Mouse (Mus musculus) left cerebral cortex, adult 2 months (tissue): ENCODE results near the gene Acadvl. TPM values are rescaled to one million over a fixed set of nuclear protein-coding genes. Genes with fewer than 3 reads are reported as not detected.
A peak's percentile ranks its signal among the peaks of the same experiment; 100 is the strongest.

Experiments
- DNase-seq, 2 experiments: peaks; one replicate each; pipeline ENCODE4 v3.0.0; 2021 to 2022; ENCODE audit warnings: low spot score in 2 of 2, mixed read lengths in 1 of 2; ENCODE audit errors: extremely low spot score in 1 of 2
- H3K27ac ChIP-seq: fragments of 200-600 bp; 2 replicates; pipeline ENCODE4 v1.8.1; 2022
- H3K4me3 ChIP-seq: fragments of 200-600 bp; 2 replicates; pipeline ENCODE4 v1.8.1; 2022
- CTCF ChIP-seq: fragments of 200-600 bp; IDR thresholded peaks from 2 replicates; pipeline ENCODE4 v1.8.1; 2022; ENCODE audit warnings: antibody characterized with exemption, mild to moderate bottlenecking, moderate library complexity
- intact Hi-C: fragments of 180-260 bp; cut with DNase I; formaldehyde crosslinking; loops from one replicate; pipeline ENCODE4 v1.15.1; 2025
- microRNA-seq, 2 experiments: library from miRNA; unstranded; fragments of <30 nt; microRNA quantifications; one replicate each; pipeline ENCODE4 v1.2.0; 2021
- total RNA-seq, 2 experiments: library from RNA; stranded (reverse); gene quantifications; 2 replicates each; pipeline ENCODE4 v1.2.3; 2021

Gene Acadvl
- total RNA-seq, 2 experiments from 2014 or later, result 59.4 to 62.5 TPM

GRCm38 (mm10) chr11:69966860-69967517 is 48.2 kb downstream of the Acadvl start:
- intact Hi-C loops, result no loop called here
- H3K27ac ChIP-seq, result no peak overlapping the region
- H3K4me3 ChIP-seq, result no peak overlapping the region
- no peak for DNase-seq
- no peak for TF ChIP-seq CTCF

GRCm38 (mm10) chr11:69966006-69966859 is 49.0 kb downstream of the Acadvl start:
- TF ChIP-seq CTCF, result no peak
- intact Hi-C loops, result no loop called here
- Histone ChIP-seq H3K4me3 (peak overlapping the region; percentile 16; the same call in 1 of the 2 replicates), H3K27ac (no peak overlapping the region)
- DNase-seq, result no peak

- intact Hi-C loops, result no loop called here
- no peak overlapping the region for H3K4me3 ChIP-seq
- no peak overlapping the region for H3K27ac ChIP-seq
- no peak for TF ChIP-seq CTCF
- DNase-seq, result no peak
Observed at GRCm38 (mm10) chr11:69965271-69966005, 49.8 kb downstream of the Acadvl start.

GRCm38 (mm10) chr11:69964650-69965270 is 50.5 kb downstream of the Acadvl start, which contains the start of gene Cldn7:
TSS of gene Cldn7 (plus strand) at chr11:69964779.
- no peak for DNase-seq
- no peak for TF ChIP-seq CTCF
- Histone ChIP-seq H3K27ac (no peak within 1 kb of the TSS), H3K4me3 (no peak within 1 kb of the TSS)
- intact Hi-C loops, result no loop called here

GRCm38 (mm10) chr11:69961841-69962240 is 53.4 kb downstream of the Acadvl start:
- H3K4me3 ChIP-seq, result no peak overlapping the region
- intact Hi-C loops, result no loop called here
- H3K27ac ChIP-seq, result no peak overlapping the region
- DNase-seq, result no peak
- no peak for TF ChIP-seq CTCF

GRCm38 (mm10) chr11:69960616-69961015 is 54.6 kb downstream of the Acadvl start:
- Histone ChIP-seq H3K4me3 (no peak overlapping the region), H3K27ac (no peak overlapping the region)
- no peak for DNase-seq
- TF ChIP-seq CTCF, result peak; percentile 21
- intact Hi-C loops, result no loop called here

Small RNA genes lying within 50 kb of the gene (microRNA-seq; reads per million reads assigned to microRNA genes)
- gene Gm44349 (0 to 1.2 reads per million in 2 experiments), gene Mir324 (7,710 to 8,291 reads per million in 2 experiments)

Other genes with a start within 250 kb of the Acadvl start
- gene Zbtb4, start 249.5 kb downstream of the Acadvl start, total RNA-seq, result 100 to 1,000 TPM; 134 to 167 TPM
- gene Chrnb1, start 219.5 kb downstream of the Acadvl start, total RNA-seq, result 1 to 10 TPM; 1.0 to 1.4 TPM
- gene Fgf11, start 213.6 kb downstream of the Acadvl start, total RNA-seq, result 10 to 100 TPM; 15.9 to 19.8 TPM
- under 1 TPM in 1 of 2 experiments, not detected in 1; 0.23 TPM for gene Tmem102, start 209.8 kb downstream of the Acadvl start, total RNA-seq
- gene Gm39566, start 200.1 kb downstream of the Acadvl start, total RNA-seq, result not detected
- not detected for gene Spem2, start 196.9 kb downstream of the Acadvl start, total RNA-seq
- under 1 TPM; 0.34 to 0.44 TPM for gene Spem1, start 193.2 kb downstream of the Acadvl start, total RNA-seq
- 100 to 1,000 TPM; 236 to 243 TPM for gene Nlgn2, start 177.6 kb downstream of the Acadvl start, total RNA-seq
- gene Tmem256, start 176.9 kb downstream of the Acadvl start, total RNA-seq, result 100 to 1,000 TPM; 113 to 126 TPM
- 10 to 100 TPM; 19.5 to 22.5 TPM for gene Plscr3, start 169.0 kb downstream of the Acadvl start, total RNA-seq
- under 1 TPM in 1 of 2 experiments, not detected in 1; 0.20 TPM for gene Tnk1, start 156.7 kb downstream of the Acadvl start, total RNA-seq
- not detected for gene Tmem95, start 137.4 kb downstream of the Acadvl start, total RNA-seq
- gene Kctd11, start 134.0 kb downstream of the Acadvl start, total RNA-seq, result 1 to 10 TPM; 1.3 to 1.5 TPM
- not detected for gene Acap1, start 119.9 kb downstream of the Acadvl start, total RNA-seq
- under 1 TPM; 0.23 to 0.87 TPM for gene 2810408A11Rik, start 114.4 kb downstream of the Acadvl start, total RNA-seq
- 100 to 1,000 TPM; 121 to 124 TPM for gene Neurl4, start 114.3 kb downstream of the Acadvl start, total RNA-seq
- 10 to 100 TPM; 31.0 to 31.7 TPM for gene Gps2, start 101.5 kb downstream of the Acadvl start, total RNA-seq
- gene Eif5a, start 93.5 kb downstream of the Acadvl start, total RNA-seq, result 100 to 1,000 TPM; 408 to 429 TPM
- gene Ybx2, start 79.6 kb downstream of the Acadvl start, total RNA-seq, result 1 to 10 TPM; 9.9 to 10.0 TPM
- 1 to 10 TPM; 2.3 to 4.1 TPM for gene Slc2a4, start 67.2 kb downstream of the Acadvl start, total RNA-seq
- gene Cldn7, start 50.6 kb downstream of the Acadvl start, total RNA-seq, result not detected
- gene Ctdnep1, start 34.3 kb downstream of the Acadvl start, total RNA-seq, result 100 to 1,000 TPM; 116 to 124 TPM
- 10 to 100 TPM; 90.9 to 93.8 TPM for gene Elp5, start 32.9 kb downstream of the Acadvl start, total RNA-seq
- 100 to 1,000 TPM; 209 to 215 TPM for gene Gabarap, start 24.3 kb downstream of the Acadvl start, total RNA-seq
- gene Phf23, start 19.6 kb downstream of the Acadvl start, total RNA-seq, result 10 to 100 TPM; 44.3 to 48.9 TPM
- 10 to 100 TPM; 32.6 to 32.9 TPM for gene Dvl2, start 14.8 kb downstream of the Acadvl start, total RNA-seq
- 100 to 1,000 TPM; 818 to 875 TPM for gene Dlg4, start 1.5 kb upstream of the Acadvl start, total RNA-seq
- 1 to 10 TPM; 1.8 to 2.1 TPM for gene Asgr1, start 38.7 kb upstream of the Acadvl start, total RNA-seq
- gene Asgr2, start 77.2 kb upstream of the Acadvl start, total RNA-seq, result not detected
- under 1 TPM; 0.81 to 0.94 TPM for gene Mgl2, start 114.9 kb upstream of the Acadvl start, total RNA-seq
- gene Clec10a, start 140.8 kb upstream of the Acadvl start, total RNA-seq, result 1 to 10 TPM; 2.2 TPM
- 10 to 100 TPM; 35.7 to 36.9 TPM for gene Slc16a11, start 197.3 kb upstream of the Acadvl start, total RNA-seq
- 10 to 100 TPM in 1 of 2 experiments, 1 to 10 TPM in 1; 7.5 to 10.5 TPM for gene Slc16a13, start 205.7 kb upstream of the Acadvl start, total RNA-seq
- gene Bcl6b, start 214.4 kb upstream of the Acadvl start, total RNA-seq, result 1 to 10 TPM; 1.7 to 3.5 TPM
- 10 to 100 TPM; 45.5 to 51.2 TPM for gene 0610010K14Rik, start 222.5 kb upstream of the Acadvl start, total RNA-seq
- gene Gm21988, start 224.4 kb upstream of the Acadvl start, total RNA-seq, result 1 to 10 TPM; 4.9 to 5.3 TPM
- 100 to 1,000 TPM; 241 to 270 TPM for gene Rnasek, start 224.4 kb upstream of the Acadvl start, total RNA-seq
- gene Alox12, start 239.9 kb upstream of the Acadvl start, total RNA-seq, result under 1 TPM; 0.16 to 0.19 TPM